ENCODE assay signal across 1 mouse cellular context in genomic region chr1:94034984-94035743, GRCm38 (mm10).
TF ChIP-seq lines count a peak whose summit lies in the region.

No protein-coding gene starts in this region.

TF ChIP-seq in CH12.LX, 34 proteins besides CTCF, POLR2A, EP300 and RAD21 (continued from another document):
- TF ChIP-seq MEF2A (IDR thresholded peaks at IDR 0.05; ENCODE audit: borderline replicate concordance, low read depth, low read length) (peak; percentile 91), KAT2A (IDR thresholded peaks at IDR 0.05; ENCODE audit: insufficient replicate concordance, low read length) (0 out of 2 replicates have a peak, but pooled peaks have one; percentile 60), MAFK (IDR thresholded peaks at IDR 0.05; ENCODE audit: insufficient replicate concordance, low read length) (peak; percentile 73), RCOR1 (conservative IDR thresholded peaks at IDR 0.05; ENCODE audit: low read depth, low read length) (peak; percentile 84; the same call in 1 of the 2 replicates), MYC (IDR thresholded peaks at IDR 0.05; ENCODE audit: low read depth, low read length) (peak; percentile 69; the same call in 1 of the 2 replicates), ZKSCAN1 (IDR thresholded peaks at IDR 0.05; ENCODE audit: borderline replicate concordance, low read depth, low read length) (no peak; the same call in 1 of the 2 replicates), CHD1 (IDR thresholded peaks at IDR 0.05; ENCODE audit: low read depth, low read length) (peak; percentile 84), JUND (conservative IDR thresholded peaks at IDR 0.05; ENCODE audit: low read depth, low read length) (peak; percentile 94), MAZ (IDR thresholded peaks at IDR 0.05; ENCODE audit: low read depth, low read length) (peak; percentile 65), ZC3H11A (IDR thresholded peaks at IDR 0.05; ENCODE audit: low read depth, low read length) (no peak), ZMIZ1 (IDR thresholded peaks at IDR 0.05; ENCODE audit: low read depth, low read length) (no peak; the same call in 1 of the 2 replicates), MXI1 (IDR thresholded peaks at IDR 0.05; ENCODE audit: low read depth, low read length) (peak; percentile 51; the same call in 1 of the 2 replicates), SIN3A (IDR thresholded peaks at IDR 0.05; ENCODE audit: low read length) (peak; percentile 81), PAX5 (IDR thresholded peaks at IDR 0.05; ENCODE audit: low read length) (no peak), E2F4 (IDR thresholded peaks at IDR 0.05; ENCODE audit: insufficient replicate concordance, low read depth, low read length) (peak; percentile 84; the same call in 1 of the 2 replicates), IRF4 (IDR thresholded peaks at IDR 0.05; ENCODE audit: low read depth, low read length) (peak; percentile 79; the same call in 1 of the 2 replicates), UBTF (IDR thresholded peaks at IDR 0.05; ENCODE audit: low read depth, low read length) (peak; percentile 76), SMC3 (IDR thresholded peaks at IDR 0.05; ENCODE audit: low read depth, low read length) (peak; percentile 78), BHLHE40 (IDR thresholded peaks at IDR 0.05; ENCODE audit: low read depth, low read length) (peak; percentile 74; the same call in 1 of the 2 replicates), NELFE (IDR thresholded peaks at IDR 0.05; ENCODE audit: low read depth, low read length) (no peak; the same call in 1 of the 2 replicates), ZNF384 (IDR thresholded peaks at IDR 0.05; ENCODE audit: low read depth, low read length) (peak; percentile 100), POLR2AphosphoS2 (IDR thresholded peaks at IDR 0.05; ENCODE audit: low read depth, low read length) (no peak), JUN (IDR thresholded peaks at IDR 0.05; ENCODE audit: insufficient read depth, low read depth, low read length) (peak; percentile 94), MAX (IDR thresholded peaks at IDR 0.05; ENCODE audit: low read length) (no peak; the same call in none of the 2 replicates), CHD2 (IDR thresholded peaks at IDR 0.05; ENCODE audit: low read length) (peak; percentile 68), GABPA (IDR thresholded peaks at IDR 0.05; ENCODE audit: insufficient replicate concordance, low read depth, low read length) (no peak), USF2 (conservative IDR thresholded peaks at IDR 0.05; ENCODE audit: low read depth, low read length) (no peak), NRF1 (IDR thresholded peaks at IDR 0.05; ENCODE audit: low read depth, low read length) (peak; percentile 48; the same call in 1 of the 2 replicates), ELF1 (IDR thresholded peaks at IDR 0.05; ENCODE audit: low read depth, low read length) (peak; percentile 72), HCFC1 (IDR thresholded peaks at IDR 0.05; ENCODE audit: low read depth, low read length) (peak; percentile 62), TBP (conservative IDR thresholded peaks at IDR 0.05; ENCODE audit: low read depth, low read length) (0 out of 2 replicates have a peak, but pooled peaks have one; percentile 69)
